Mouse (Mus musculus): ENCODE data around the gene Get4. TPM values are rescaled to one million over a fixed set of nuclear protein-coding genes. Genes with fewer than 3 reads are reported as not detected.
A peak's percentile ranks its signal among the peaks of the same experiment; 100 is the strongest.

The Get4 gene
- polyA plus RNA-seq, 1 experiment from 2014 or later, result 164 TPM

DNA sequence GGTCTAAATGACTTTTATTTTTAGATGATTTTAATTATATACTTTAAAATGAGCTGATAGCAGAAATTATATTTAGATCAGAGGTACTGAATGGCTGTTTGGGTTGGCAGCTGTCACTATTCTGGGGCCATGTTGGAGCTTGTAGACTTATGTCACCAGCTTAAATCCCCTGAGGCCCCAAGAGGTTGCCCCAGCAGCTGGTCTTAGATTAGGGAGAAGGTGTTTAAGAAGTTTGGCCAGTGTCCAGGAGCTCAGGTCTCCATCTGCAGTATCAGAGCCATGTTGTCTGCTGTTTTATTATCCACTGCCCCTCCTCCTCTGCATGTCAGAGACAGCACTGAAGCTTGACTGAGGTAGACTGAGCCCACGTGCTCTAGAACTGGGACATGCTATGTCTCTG is 8.7 kb upstream of the Get4 start:
- no peak overlapping the region for H3K27ac ChIP-seq
- H3K4me2 ChIP-seq (replicated peaks), result no peak overlapping the region
- no peaks in the 10 kb centered on the region for H3K4me1 ChIP-seq
- no peak overlapping the region for H3K9ac ChIP-seq
- no peaks in the 10 kb centered on the region for H3K27me3 ChIP-seq
- no peak overlapping the region for H3K4me3 ChIP-seq
- ATAC-seq (ENCODE audit: insufficient number of reproducible peaks, insufficient read depth, low FRiP score, low TSS enrichment), result no peak
- H3K9me3 ChIP-seq, result no peaks in the 10 kb centered on the region
- H3K36me3 ChIP-seq, result peaks cover 98% of the 10 kb centered on the region
- 96% methylated on average over 1 of the region's 1 CpGs for WGBS

DNA sequence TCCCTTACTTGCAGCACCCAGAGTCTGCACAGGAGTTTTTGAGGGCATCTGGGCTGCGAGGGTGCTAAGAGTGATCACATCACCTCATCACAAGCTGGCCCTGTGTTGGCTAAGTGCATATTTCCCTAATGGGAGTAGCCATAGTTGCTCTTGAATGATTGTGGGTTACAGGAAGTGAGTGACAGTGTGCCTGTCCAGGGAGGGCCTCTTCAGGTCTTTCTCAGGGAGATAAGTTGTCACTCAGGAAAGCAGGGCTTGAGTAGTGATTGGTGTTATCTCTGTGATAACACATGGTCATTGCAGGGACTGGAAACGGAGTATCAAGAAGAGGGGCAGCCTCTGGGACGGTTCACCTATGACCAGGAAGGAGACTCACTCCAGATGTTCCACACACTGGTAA is 4.4 kb upstream of the Get4 start:
- ATAC-seq (ENCODE audit: insufficient number of reproducible peaks, insufficient read depth, low FRiP score, low TSS enrichment), result no peak

DNA sequence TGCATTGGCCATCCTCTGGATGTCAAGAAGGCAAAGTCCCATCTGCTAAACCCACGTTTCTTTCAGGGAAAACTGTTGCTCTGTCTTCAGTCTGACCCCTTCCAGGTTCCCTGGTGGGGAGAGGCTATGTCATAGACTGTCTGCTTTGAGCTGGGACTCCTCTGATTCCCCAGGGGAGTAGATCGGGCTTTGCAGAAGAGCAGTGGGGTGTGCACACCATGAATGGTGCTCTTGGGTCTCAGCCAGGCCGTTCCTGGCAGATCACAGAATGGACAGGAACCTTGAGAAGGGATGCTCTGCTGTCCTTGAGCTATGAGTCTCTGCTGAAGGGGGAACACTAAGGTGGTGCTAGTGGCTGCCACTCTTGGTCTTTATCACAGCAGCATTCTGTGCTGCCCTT is 3.3 kb upstream of the Get4 start:
- H3K36me3 ChIP-seq, result peaks cover 63% of the 10 kb centered on the region
- 87% methylated on average over 3 of the region's 3 CpGs for WGBS
- no peak for ATAC-seq (ENCODE audit: insufficient number of reproducible peaks, insufficient read depth, low FRiP score, low TSS enrichment)

More for the DNA sequence above, 4.4 kb upstream of the Get4 start:
- no peak overlapping the region for H3K9ac ChIP-seq
- no peak overlapping the region for H3K27ac ChIP-seq
- H3K4me3 ChIP-seq, result no peak overlapping the region
- 96% methylated on average over 3 of the region's 3 CpGs for WGBS
- no peaks in the 10 kb centered on the region for H3K4me1 ChIP-seq
- H3K9me3 ChIP-seq, result no peaks in the 10 kb centered on the region
- no peaks in the 10 kb centered on the region for H3K27me3 ChIP-seq
- no peak overlapping the region for H3K4me2 ChIP-seq (replicated peaks)
- peaks cover 73% of the 10 kb centered on the region for H3K36me3 ChIP-seq

DNA sequence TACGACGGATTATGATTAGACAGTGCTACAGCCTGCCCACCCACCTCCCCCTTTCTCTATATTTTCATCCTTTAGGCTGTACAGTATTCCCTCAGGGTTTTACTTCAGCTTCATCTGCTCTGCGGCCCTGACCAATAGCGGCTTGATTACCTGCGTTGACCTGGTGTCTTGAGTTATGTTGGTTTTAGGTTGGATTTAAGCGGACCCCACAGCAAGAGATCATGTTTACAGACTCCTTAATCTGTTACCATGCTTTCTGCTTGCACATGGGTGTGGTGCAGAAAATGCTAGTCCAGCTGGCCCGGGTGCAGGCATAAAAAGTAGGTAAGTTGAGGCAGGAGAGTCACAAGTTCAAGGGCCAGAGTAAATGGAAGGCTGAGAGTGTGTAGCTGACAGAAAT is 845 bp upstream of the Get4 start:
- no peak for ATAC-seq (ENCODE audit: insufficient number of reproducible peaks, insufficient read depth, low FRiP score, low TSS enrichment)
- H3K27ac ChIP-seq, result peak overlapping the region; percentile 65; the same call in 1 of the 2 replicates
- 85% methylated on average over 7 of the region's 7 CpGs for WGBS
- peaks cover 9% of the 10 kb centered on the region for H3K4me1 ChIP-seq
- H3K4me3 ChIP-seq, result peak overlapping the region; percentile 82; the same call in 1 of the 2 replicates
- no peaks in the 10 kb centered on the region for H3K27me3 ChIP-seq
- peak overlapping the region; percentile 90; the same call in 1 of the 2 replicates for H3K9ac ChIP-seq
- peak overlapping the region; percentile 96 for H3K4me2 ChIP-seq (replicated peaks)
- peaks cover 39% of the 10 kb centered on the region for H3K36me3 ChIP-seq
- H3K9me3 ChIP-seq, result no peaks in the 10 kb centered on the region

More for the DNA sequence above, 3.3 kb upstream of the Get4 start:
- no peak overlapping the region for H3K9ac ChIP-seq
- H3K9me3 ChIP-seq, result no peaks in the 10 kb centered on the region
- no peak overlapping the region for H3K4me2 ChIP-seq (replicated peaks)
- H3K27ac ChIP-seq, result no peak overlapping the region
- H3K27me3 ChIP-seq, result no peaks in the 10 kb centered on the region
- H3K4me1 ChIP-seq, result peaks cover 7% of the 10 kb centered on the region
- no peak overlapping the region for H3K4me3 ChIP-seq

DNA sequence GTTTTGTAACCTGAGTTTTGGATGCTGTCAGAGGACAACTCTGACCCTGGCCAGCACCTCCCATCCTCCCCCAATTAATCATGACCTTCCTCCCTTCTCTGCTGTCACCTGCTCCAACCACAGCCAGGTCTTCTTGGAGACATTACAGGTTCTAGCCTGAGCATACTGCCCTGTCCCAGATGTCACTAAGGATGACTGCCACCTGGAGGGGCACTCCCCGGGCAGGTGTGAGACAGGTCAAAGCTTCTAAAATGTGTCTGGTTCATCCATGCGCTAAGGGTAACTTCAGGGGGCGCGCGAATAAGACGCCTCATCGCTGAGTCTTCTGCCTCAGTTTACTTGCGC is 416 bp upstream of the Get4 start:
- 1% methylated on average over 8 of the region's 8 CpGs for WGBS
- H3K4me3 ChIP-seq, result peak overlapping the region; percentile 82
- H3K9me3 ChIP-seq, result no peaks in the 10 kb centered on the region
- H3K4me1 ChIP-seq, result peaks cover 9% of the 10 kb centered on the region
- peak overlapping the region; percentile 65 for H3K27ac ChIP-seq
- H3K36me3 ChIP-seq, result peaks cover 35% of the 10 kb centered on the region
- peak overlapping the region; percentile 90 for H3K9ac ChIP-seq
- peak overlapping the region; percentile 96 for H3K4me2 ChIP-seq (replicated peaks)
- peak; percentile 32 for ATAC-seq (ENCODE audit: insufficient number of reproducible peaks, insufficient read depth, low FRiP score, low TSS enrichment)
- H3K27me3 ChIP-seq, result no peaks in the 10 kb centered on the region

DNA sequence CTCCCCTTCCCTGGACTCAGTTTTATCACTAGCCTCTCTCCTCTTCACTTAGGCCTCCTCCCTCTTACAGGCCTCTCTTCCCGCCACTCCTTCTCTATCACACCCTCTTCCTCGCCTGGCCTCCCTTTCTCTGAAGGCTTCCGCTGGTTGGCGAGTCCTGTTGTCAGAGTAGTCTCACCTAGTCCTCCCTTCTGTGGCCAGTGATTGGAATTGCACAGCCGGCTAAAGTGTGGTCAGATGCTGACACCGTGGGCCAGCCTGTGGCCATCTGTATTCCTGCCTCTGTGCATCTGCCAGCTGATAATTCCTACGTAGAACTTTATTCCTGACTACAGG is 754 bp downstream of the Get4 start:
- Histone ChIP-seq H3K36me3 (peaks cover 26% of the 10 kb centered on the region), H3K9ac (peak overlapping the region; percentile 90), H3K4me2 (replicated peaks) (peak overlapping the region; percentile 96), H3K4me3 (peak overlapping the region; percentile 82), H3K4me1 (peaks cover 9% of the 10 kb centered on the region), H3K27me3 (no peaks in the 10 kb centered on the region), H3K27ac (peak overlapping the region; percentile 90), H3K9me3 (no peaks in the 10 kb centered on the region)
- WGBS, result under 1% methylated on average over 7 of the region's 7 CpGs
- ATAC-seq (ENCODE audit: insufficient number of reproducible peaks, insufficient read depth, low FRiP score, low TSS enrichment), result no peak; the same call in 1 of the 2 replicates

DNA sequence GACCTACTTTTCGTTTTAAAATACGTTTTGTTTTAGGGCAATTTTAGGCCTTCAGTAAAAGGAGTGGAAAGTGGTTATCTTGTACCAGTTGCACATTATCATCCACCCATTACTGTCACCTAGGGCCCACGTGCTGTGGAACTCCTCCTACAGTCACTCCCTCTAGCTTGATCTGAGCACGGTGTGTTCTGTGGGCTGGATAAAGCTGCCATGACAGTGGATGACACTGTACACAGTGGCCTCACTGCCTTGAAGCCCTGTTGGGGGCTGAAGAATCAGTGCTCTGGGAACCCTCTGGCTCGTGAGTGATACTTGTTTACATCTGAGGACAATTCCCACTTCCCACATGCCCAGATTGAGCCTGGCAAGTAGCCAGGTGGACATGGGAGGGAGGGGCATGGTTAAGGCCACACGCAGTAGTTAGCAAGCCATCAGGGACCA is 1.2 kb downstream of the Get4 start:
- no peaks in the 10 kb centered on the region for H3K27me3 ChIP-seq
- no peaks in the 10 kb centered on the region for H3K9me3 ChIP-seq
- peak overlapping the region; percentile 82 for H3K4me3 ChIP-seq
- WGBS, result 10% methylated on average over 6 of the region's 6 CpGs
- peak overlapping the region; percentile 90 for H3K27ac ChIP-seq
- no peak for ATAC-seq (ENCODE audit: insufficient number of reproducible peaks, insufficient read depth, low FRiP score, low TSS enrichment)
- peaks cover 9% of the 10 kb centered on the region for H3K4me1 ChIP-seq
- peak overlapping the region; percentile 90 for H3K9ac ChIP-seq
- H3K4me2 ChIP-seq (replicated peaks), result peak overlapping the region; percentile 96
- peaks cover 22% of the 10 kb centered on the region for H3K36me3 ChIP-seq

DNA sequence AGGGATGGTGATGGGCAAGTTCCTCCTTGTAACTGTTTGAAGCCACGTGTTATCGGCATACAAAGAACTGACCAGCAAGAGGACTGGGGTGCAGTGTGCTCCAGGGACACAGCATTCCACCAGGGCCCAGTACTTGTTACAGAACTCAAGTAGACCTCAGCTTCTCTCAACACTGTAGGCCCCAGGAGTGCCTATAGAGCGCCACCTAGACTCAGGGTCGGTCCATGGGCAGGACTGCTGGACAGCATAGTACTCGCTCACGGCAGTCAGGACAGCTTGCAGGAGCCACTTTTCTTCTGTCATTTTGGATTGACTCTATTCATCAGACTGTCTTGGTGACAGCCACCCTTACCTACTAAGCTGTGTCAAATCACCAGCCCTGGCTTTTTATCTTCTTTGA is 2.8 kb downstream of the Get4 start:
- Histone ChIP-seq H3K4me1 (peaks cover 9% of the 10 kb centered on the region), H3K9me3 (no peaks in the 10 kb centered on the region), H3K27ac (no peak overlapping the region), H3K27me3 (no peaks in the 10 kb centered on the region), H3K4me2 (replicated peaks) (no peak overlapping the region), H3K9ac (no peak overlapping the region), H3K4me3 (no peak overlapping the region), H3K36me3 (peaks cover 13% of the 10 kb centered on the region)
- no peak for ATAC-seq (ENCODE audit: insufficient number of reproducible peaks, insufficient read depth, low FRiP score, low TSS enrichment)
- WGBS, result 83% methylated on average over 6 of the region's 6 CpGs

DNA sequence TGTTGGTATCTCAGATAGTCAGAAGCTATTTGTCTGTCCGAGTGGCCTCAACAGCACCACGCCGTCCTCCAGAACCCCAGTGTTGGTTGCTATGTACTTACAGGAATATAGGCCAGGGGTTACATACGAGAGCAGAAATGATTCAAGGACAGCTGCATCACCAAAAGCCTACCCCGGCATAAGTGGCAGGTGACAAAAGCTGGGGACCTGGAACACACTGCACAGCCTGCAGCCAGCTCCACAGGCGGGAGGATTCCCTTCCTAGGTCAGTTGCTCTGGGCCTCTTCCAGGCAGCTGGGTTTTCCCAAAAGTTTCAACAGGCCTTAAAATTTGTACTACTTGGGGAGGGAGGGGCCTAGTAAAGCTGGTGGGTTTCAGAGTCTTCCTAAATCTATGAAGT is 3.7 kb downstream of the Get4 start:
- H3K4me2 ChIP-seq (replicated peaks), result no peak overlapping the region
- peaks cover 15% of the 10 kb centered on the region for H3K36me3 ChIP-seq
- H3K4me1 ChIP-seq, result peaks cover 9% of the 10 kb centered on the region
- 95% methylated on average over 6 of the region's 6 CpGs for WGBS
- no peak for ATAC-seq (ENCODE audit: insufficient number of reproducible peaks, insufficient read depth, low FRiP score, low TSS enrichment)
- no peaks in the 10 kb centered on the region for H3K9me3 ChIP-seq
- no peak overlapping the region for H3K4me3 ChIP-seq
- H3K27ac ChIP-seq, result no peak overlapping the region
- H3K9ac ChIP-seq, result no peak overlapping the region
- no peaks in the 10 kb centered on the region for H3K27me3 ChIP-seq

DNA sequence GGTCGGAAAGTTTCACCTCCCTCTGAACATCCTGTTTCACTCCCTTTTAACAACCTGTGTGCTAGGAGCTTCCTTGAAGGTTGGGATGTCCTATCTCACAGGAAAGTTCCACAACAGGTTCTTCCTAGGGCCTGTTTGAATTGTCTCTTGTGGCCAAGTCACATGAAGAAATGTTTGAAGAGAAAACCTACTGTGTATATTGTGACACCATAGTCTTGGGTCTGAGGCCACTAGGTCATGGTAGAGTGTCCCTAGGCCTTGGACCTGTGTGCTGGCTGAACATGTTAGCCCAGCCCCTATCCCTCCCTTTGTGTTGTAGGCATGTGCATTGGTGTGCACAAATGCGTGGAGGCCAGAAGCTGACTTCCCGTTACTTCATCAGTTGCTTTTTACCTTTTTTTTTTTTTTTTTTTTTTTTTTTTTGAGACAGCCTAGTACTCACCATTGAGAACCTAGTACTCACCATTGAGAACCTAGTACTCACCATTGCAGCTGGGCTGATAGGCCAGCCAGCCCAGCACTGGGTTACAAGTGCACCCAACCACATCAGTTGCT is 4.2 kb downstream of the Get4 start:
- WGBS, result 79% methylated on average over 3 of the region's 3 CpGs
- Histone ChIP-seq H3K36me3 (peaks cover 17% of the 10 kb centered on the region), H3K9me3 (no peaks in the 10 kb centered on the region), H3K27me3 (no peaks in the 10 kb centered on the region), H3K27ac (no peak overlapping the region), H3K4me2 (replicated peaks) (no peak overlapping the region), H3K4me1 (peaks cover 9% of the 10 kb centered on the region), H3K9ac (no peak overlapping the region), H3K4me3 (no peak overlapping the region)
- no peak for ATAC-seq (ENCODE audit: insufficient number of reproducible peaks, insufficient read depth, low FRiP score, low TSS enrichment)

DNA sequence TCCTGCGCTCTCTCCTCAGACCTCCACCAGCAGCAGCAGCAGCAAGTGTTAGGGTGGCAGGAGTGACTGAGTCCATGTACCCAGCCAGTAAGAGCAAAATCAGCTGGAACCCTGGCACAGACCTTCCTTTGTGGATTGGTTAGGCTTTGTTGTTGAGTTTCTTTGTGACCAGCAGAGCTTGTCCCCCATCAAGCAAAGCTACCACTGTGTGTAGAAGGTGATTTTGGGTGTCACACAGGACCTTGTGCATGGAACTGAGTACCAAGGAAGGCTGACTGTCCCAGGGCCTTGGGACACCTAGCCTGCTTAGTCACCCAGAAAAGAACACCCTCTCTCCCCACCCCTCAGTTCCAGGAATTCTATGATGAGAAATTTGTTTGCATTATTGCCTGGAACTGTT is 5.1 kb downstream of the Get4 start:
- Histone ChIP-seq H3K9me3 (no peaks in the 10 kb centered on the region), H3K27me3 (no peaks in the 10 kb centered on the region), H3K36me3 (peaks cover 27% of the 10 kb centered on the region), H3K4me3 (no peak overlapping the region), H3K9ac (no peak overlapping the region), H3K27ac (no peak overlapping the region), H3K4me1 (peaks cover 9% of the 10 kb centered on the region), H3K4me2 (replicated peaks) (no peak overlapping the region)
- ATAC-seq (ENCODE audit: insufficient number of reproducible peaks, insufficient read depth, low FRiP score, low TSS enrichment), result no peak
- 96% methylated on average over 1 of the region's 1 CpGs for WGBS

DNA sequence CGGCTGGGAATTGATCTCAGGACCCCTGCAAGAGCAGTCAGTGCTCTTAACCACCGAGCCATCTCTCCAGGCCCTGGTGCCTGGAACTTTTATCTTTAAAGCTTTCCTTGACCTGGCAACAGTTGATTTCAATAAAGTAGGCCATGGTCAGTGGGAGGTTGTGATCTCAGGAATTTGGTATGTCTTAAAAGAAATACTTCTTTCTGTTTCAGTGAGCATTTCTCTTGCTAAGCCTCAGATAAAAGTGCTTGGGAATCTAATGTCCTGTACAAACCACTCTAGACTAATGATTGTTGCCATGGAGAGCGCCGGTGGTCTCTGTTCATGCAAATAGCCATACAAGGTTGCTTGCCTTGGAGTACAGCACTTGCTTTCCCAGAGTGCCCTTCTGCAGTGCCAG is 5.7 kb downstream of the Get4 start:
- no peak overlapping the region for H3K4me2 ChIP-seq (replicated peaks)
- peaks cover 9% of the 10 kb centered on the region for H3K4me1 ChIP-seq
- H3K27me3 ChIP-seq, result no peaks in the 10 kb centered on the region
- no peak overlapping the region for H3K27ac ChIP-seq
- no peak overlapping the region for H3K4me3 ChIP-seq
- 81% methylated on average over 4 of the region's 4 CpGs for WGBS
- peaks cover 32% of the 10 kb centered on the region for H3K36me3 ChIP-seq
- no peaks in the 10 kb centered on the region for H3K9me3 ChIP-seq
- H3K9ac ChIP-seq, result no peak overlapping the region
- no peak for ATAC-seq (ENCODE audit: insufficient number of reproducible peaks, insufficient read depth, low FRiP score, low TSS enrichment)

Data from embryonic facial prominence, embryonic 12.5 days (tissue).